ENCODE assay signal across 16 mouse cellular contexts in the genomic region with DNA sequence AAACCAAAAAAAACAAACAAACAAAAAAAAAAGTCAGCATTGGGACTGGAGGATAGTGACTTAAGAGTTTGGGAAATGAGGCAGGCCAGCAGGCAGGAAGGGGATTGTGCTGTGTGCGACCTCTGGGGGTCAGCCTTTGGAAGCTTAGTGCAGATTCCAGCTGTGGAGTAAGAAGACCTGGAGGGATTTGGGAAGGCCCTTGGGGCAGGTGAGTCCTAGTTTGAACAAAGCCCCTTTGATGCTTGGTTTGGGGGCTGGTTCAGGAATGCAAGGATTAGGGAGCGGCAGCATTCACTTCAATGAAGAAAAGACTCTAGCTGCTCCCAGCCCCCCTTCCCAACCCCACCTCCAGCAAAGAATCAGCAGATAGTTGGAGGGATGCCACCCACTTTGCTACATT.
"Had no signal": no experiment of that assay in that cellular context is flagged by ENCODE, and none has a peak within 500 bp of the region (broad histone marks: within the 10 kb centered on the region; RNA-seq: fewer than 3 reads in every experiment).

No protein-coding gene starts in this region.

- H3K4me3 ChIP-seq: limb, embryonic 13.5 days; megakaryocyte, embryonic 14.5 days; midbrain, embryonic 15.5 days; neural tube, embryonic 12.5 days; stomach, embryonic 15.5 days had no signal

- H3K4me1 ChIP-seq: neural tube, embryonic 12.5 days had no signal

- DNase-seq: kidney, adult 8-10 months; kidney, postnatal 36 days; left cerebral cortex, postnatal 4 days; lung, adult 18-20 months; lung, postnatal 10 days; lung, postnatal 4 days; right cerebral cortex, postnatal 4 days; thymus, postnatal 36 days had no signal

- H3K36me3 ChIP-seq: limb, embryonic 13.5 days; midbrain, embryonic 15.5 days; neural tube, embryonic 12.5 days; stomach, embryonic 15.5 days had no signal

- ATAC-seq: midbrain, embryonic 15.5 days had no signal

- H3K9ac ChIP-seq: limb, embryonic 13.5 days; liver, embryonic 14.5 days; midbrain, embryonic 15.5 days; neural tube, embryonic 12.5 days; stomach, embryonic 15.5 days had no signal

- H3K27me3 ChIP-seq: limb, embryonic 13.5 days; midbrain, embryonic 15.5 days; neural tube, embryonic 12.5 days; stomach, embryonic 15.5 days had no signal

- H3K27ac ChIP-seq: kidney, postnatal 0 days; limb, embryonic 13.5 days; liver, embryonic 14.5 days; midbrain, embryonic 15.5 days; neural tube, embryonic 12.5 days; stomach, embryonic 15.5 days had no signal

- H3K9me3 ChIP-seq: midbrain, embryonic 15.5 days; stomach, embryonic 15.5 days had no signal

- H3K4me2 ChIP-seq: limb, embryonic 13.5 days; midbrain, embryonic 11.5 days; midbrain, embryonic 15.5 days; neural tube, embryonic 12.5 days; stomach, embryonic 15.5 days had no signal
